Mouse (Mus musculus) cerebellum, adult 2 months (tissue): ENCODE results near the gene Pgghg.

ENCODE experiments used
- CTCF ChIP-seq: fragments of 200-500 bp; IDR thresholded peaks from 2 replicates; pipeline ENCODE4 v1.5.1; 2011; ENCODE audit warnings: low read depth, mild to moderate bottlenecking, control low read depth, low read length, moderate library complexity, borderline replicate concordance; ENCODE audit not compliant: insufficient read depth
- POLR2A ChIP-seq: fragments of 200-500 bp; IDR thresholded peaks from 2 replicates; pipeline ENCODE4 v1.6.1; 2011; ENCODE audit warnings: low read length, control low read depth, borderline replicate concordance; ENCODE audit not compliant: insufficient read depth

DNA sequence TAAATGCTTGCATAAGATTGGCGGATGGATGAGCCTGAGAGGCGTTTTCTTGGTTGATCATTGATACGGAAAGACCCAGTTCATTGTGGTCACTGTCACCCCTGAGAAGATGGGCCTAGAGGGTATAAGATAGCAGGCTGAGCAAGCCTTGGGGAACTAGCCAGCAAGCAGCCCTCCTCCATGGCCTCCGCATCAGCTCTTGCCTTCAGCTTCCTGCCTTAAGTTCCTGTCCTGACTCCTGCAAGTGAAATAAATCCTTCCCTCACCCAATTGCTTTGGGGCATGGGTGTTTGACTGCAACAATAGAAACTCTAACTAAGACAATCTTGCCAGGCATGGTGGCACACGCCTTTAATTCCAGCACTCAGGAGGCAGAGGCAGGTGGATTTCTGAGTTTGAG is 18.8 kb downstream of the Pgghg start:
- TF ChIP-seq CTCF (no peak), POLR2A (no peak)
